Mouse (Mus musculus): Measurements from ENCODE around the gene Got1.

The Got1 gene

GRCm38 (mm10) chr19:43479431-43479830 is 45.0 kb downstream of the Got1 start:
- DNase-seq (ENCODE audit: low read depth), result no peak

- peak; percentile 86 for DNase-seq (ENCODE audit: low read depth)
Observed at GRCm38 (mm10) chr19:43478891-43479290, 45.5 kb downstream of the Got1 start.

GRCm38 (mm10) chr19:43477436-43477835 is 47.0 kb downstream of the Got1 start:
- no peak for DNase-seq (ENCODE audit: low read depth)

- no peak for DNase-seq (ENCODE audit: low read depth)
Observed at GRCm38 (mm10) chr19:43476063-43476462, 48.3 kb downstream of the Got1 start.

- DNase-seq (ENCODE audit: low read depth), result no peak
Observed at GRCm38 (mm10) chr19:43475642-43476041, 48.8 kb downstream of the Got1 start.

GRCm38 (mm10) chr19:43472781-43473180 is 51.6 kb downstream of the Got1 start:
- no peak for DNase-seq (ENCODE audit: low read depth)

- no peak for DNase-seq (ENCODE audit: low read depth)
Observed at GRCm38 (mm10) chr19:43472331-43472730, 52.1 kb downstream of the Got1 start.

GRCm38 (mm10) chr19:43469333-43469732 is 55.1 kb downstream of the Got1 start:
- DNase-seq (ENCODE audit: low read depth), result no peak

- DNase-seq (ENCODE audit: low read depth), result no peak
Observed at GRCm38 (mm10) chr19:43467927-43468685, 56.3 kb downstream of the Got1 start.

- DNase-seq (ENCODE audit: low read depth), result no peak
Observed at GRCm38 (mm10) chr19:43465601-43466255, 58.7 kb downstream of the Got1 start.

- DNase-seq (ENCODE audit: low read depth), result no peak
Observed at GRCm38 (mm10) chr19:43465076-43465475, 59.3 kb downstream of the Got1 start.

- no peak for DNase-seq (ENCODE audit: low read depth)
Observed at GRCm38 (mm10) chr19:43464294-43464687, 60.1 kb downstream of the Got1 start.

GRCm38 (mm10) chr19:43463546-43464293 is 60.7 kb downstream of the Got1 start:
- DNase-seq (ENCODE audit: low read depth), result no peak

GRCm38 (mm10) chr19:43462141-43462540 is 62.3 kb downstream of the Got1 start:
- DNase-seq (ENCODE audit: low read depth), result no peak

- no peak for DNase-seq (ENCODE audit: low read depth)
Observed at GRCm38 (mm10) chr19:43460481-43460880, 63.9 kb downstream of the Got1 start.

- DNase-seq (ENCODE audit: low read depth), result no peak
Observed at GRCm38 (mm10) chr19:43459948-43460347, 64.5 kb downstream of the Got1 start.

- no peak for DNase-seq (ENCODE audit: low read depth)
Observed at GRCm38 (mm10) chr19:43453025-43453424, 71.4 kb downstream of the Got1 start.

GRCm38 (mm10) chr19:43452176-43452575 is 72.2 kb downstream of the Got1 start:
- peak; percentile 30 for DNase-seq (ENCODE audit: low read depth)

GRCm38 (mm10) chr19:43451563-43451962 is 72.8 kb downstream of the Got1 start:
- DNase-seq (ENCODE audit: low read depth), result no peak
